Mouse (Mus musculus): ENCODE data around the gene Adamtsl3. TPM values are rescaled to one million over a fixed set of nuclear protein-coding genes. Genes with fewer than 3 reads are reported as not detected.

Adamtsl3 gene
- polyA plus RNA-seq, 1 experiment from 2014 or later, result 0.09 TPM

Other genes with a start within 250 kb of the Adamtsl3 start
- 0.28 and 0.39 TPM in 2 replicates for gene Sh3gl3, start 161.9 kb upstream of the Adamtsl3 start, polyA plus RNA-seq (2015; fragmentation: Nextera tagmentation; extraction: Ambion mirVana)